Mouse (Mus musculus) cerebellum, adult 2 months (tissue): ENCODE measurements around the gene Rhoh.

Source experiments
- CTCF ChIP-seq: fragments of 200-500 bp; IDR thresholded peaks from 2 replicates; pipeline ENCODE4 v1.5.1; 2011; ENCODE audit warnings: low read depth, mild to moderate bottlenecking, control low read depth, low read length, moderate library complexity, borderline replicate concordance; ENCODE audit not compliant: insufficient read depth
- POLR2A ChIP-seq: fragments of 200-500 bp; IDR thresholded peaks from 2 replicates; pipeline ENCODE4 v1.6.1; 2011; ENCODE audit warnings: low read length, control low read depth, borderline replicate concordance; ENCODE audit not compliant: insufficient read depth

DNA sequence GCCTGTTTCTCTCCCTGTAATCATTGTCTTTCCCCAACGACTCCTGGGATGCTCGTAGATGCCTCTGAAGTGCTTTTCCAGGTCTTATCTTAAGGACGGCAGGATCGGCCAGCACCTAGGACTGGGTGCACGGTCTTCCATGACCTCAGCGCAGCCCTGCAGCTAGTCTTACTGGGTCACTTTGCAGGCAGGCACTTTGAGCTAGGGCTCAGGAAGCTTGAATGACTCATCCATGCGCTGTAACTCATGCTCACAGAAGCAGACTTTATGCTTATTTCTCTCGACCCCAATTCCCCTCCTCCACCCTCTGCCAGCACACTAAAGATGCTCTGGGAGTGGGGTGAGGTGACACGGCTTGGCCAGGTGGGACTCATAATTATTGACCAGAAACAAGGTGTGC, 41.8 kb downstream of the Rhoh start:
- TF ChIP-seq CTCF (no peak), POLR2A (no peak)
